Mouse (Mus musculus) embryonic facial prominence, embryonic 12.5 days (tissue): Measurements from ENCODE around the gene Prl8a8. TPM values are rescaled to one million over a fixed set of nuclear protein-coding genes. Genes with fewer than 3 reads are reported as not detected.

Source experiments
- ATAC-seq: fragments of 200-750 bp; cut with Nextera tagmentation; 2 replicates; pipeline ENCODE4 v1.8.0; 2017; ENCODE audit not compliant: insufficient number of reproducible peaks, insufficient read depth, low FRiP score, low TSS enrichment
- H3K27ac ChIP-seq: fragments of 300-500 bp; sonication (generic); 2 replicates; pipeline ENCODE4 v1.5.1; 2016; ENCODE audit warnings: mild to moderate bottlenecking
- H3K27me3 ChIP-seq: fragments of 300-500 bp; sonication (generic); 2 replicates; pipeline ENCODE4 v1.6.1; 2016; ENCODE audit warnings: mild to moderate bottlenecking, moderate library complexity
- H3K36me3 ChIP-seq: fragments of 300-500 bp; sonication (generic); 2 replicates; pipeline ENCODE4 v1.6.1; 2016; ENCODE audit warnings: mild to moderate bottlenecking
- H3K4me1 ChIP-seq: fragments of 300-500 bp; sonication (generic); 2 replicates; pipeline ENCODE4 v1.6.1; 2016
- H3K4me2 ChIP-seq: fragments of 300-500 bp; sonication (generic); replicated peaks from 2 replicates; pipeline ENCODE4 v1.6.1; 2016; ENCODE audit warnings: mild to moderate bottlenecking, moderate library complexity
- H3K4me3 ChIP-seq: fragments of 300-500 bp; sonication (generic); 2 replicates; pipeline ENCODE4 v1.5.1; 2016; ENCODE audit warnings: mild to moderate bottlenecking
- H3K9ac ChIP-seq: fragments of 300-500 bp; sonication (generic); 2 replicates; pipeline ENCODE4 v1.6.1; 2016; ENCODE audit warnings: mild to moderate bottlenecking, moderate library complexity
- H3K9me3 ChIP-seq: fragments of 300-500 bp; sonication (generic); 2 replicates; pipeline ENCODE4 v1.6.1; 2016; ENCODE audit warnings: mild to moderate bottlenecking, moderate library complexity
- WGBS: fragments of 180-500 bp; shearing (Covaris S2); methylation state at CpG from one replicate; pipeline ENCODE4 v1.1.7; 2016; 5-methylcytosine and 5-hydroxymethylcytosine counted together
- polyA plus RNA-seq: library from polyadenylated mRNA; unstranded; fragments of >200 nt; fragmentation: Nextera tagmentation; extraction: Ambion mirVana; gene quantifications from 2 replicates; pipeline ENCODE4 v1.2.1, GENCODE M21; 2016

Prl8a8 gene
- not detected in 2 replicates for polyA plus RNA-seq

DNA sequence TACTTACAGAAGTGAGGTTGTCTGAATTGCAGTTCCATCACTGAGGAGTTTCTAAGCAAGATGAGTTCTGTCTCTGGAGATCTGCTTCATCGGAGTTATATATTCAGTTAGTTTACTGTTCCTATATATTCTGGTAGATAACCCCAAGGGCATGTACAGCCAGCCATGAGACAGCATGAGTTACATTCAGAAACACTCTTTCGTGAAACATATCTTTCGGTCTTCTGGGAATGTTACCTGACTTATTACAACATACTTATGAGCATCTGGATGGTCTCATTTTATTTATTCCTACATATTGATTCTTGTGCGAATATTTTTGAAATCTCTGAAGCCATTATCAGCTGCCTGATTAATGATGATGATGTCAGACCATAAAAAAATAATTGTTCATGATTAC lies at the start of gene Prl8a8:
Prl8a8 (minus strand) TSS at position 101 of the 400 bp plus-strand sequence.
- ATAC-seq, result no peak
- WGBS, result 95% methylated on average over 4 of the region's 4 CpGs

GRCm38 (mm10) chr13:27553336-27553735 lies 40.3 kb upstream of the Prl8a8 start:
- Histone ChIP-seq H3K4me1 (no peaks in the 10 kb centered on the region), H3K36me3 (no peaks in the 10 kb centered on the region), H3K9ac (no peak overlapping the region), H3K4me2 (no peak overlapping the region), H3K27me3 (no peaks in the 10 kb centered on the region), H3K27ac (no peak overlapping the region), H3K4me3 (no peak overlapping the region), H3K9me3 (no peaks in the 10 kb centered on the region)
- ATAC-seq, result no peak

More for the DNA sequence above, at the start of gene Prl8a8:
- Histone ChIP-seq H3K4me1 (no peaks in the 10 kb centered on the region), H3K36me3 (no peaks in the 10 kb centered on the region), H3K9ac (no peak within 1 kb of the TSS), H3K9me3 (no peaks in the 10 kb centered on the region; the same call in 1 of the 2 replicates), H3K27ac (no peak within 1 kb of the TSS), H3K4me2 (no peak within 1 kb of the TSS), H3K4me3 (no peak within 1 kb of the TSS), H3K27me3 (no peaks in the 10 kb centered on the region)

DNA sequence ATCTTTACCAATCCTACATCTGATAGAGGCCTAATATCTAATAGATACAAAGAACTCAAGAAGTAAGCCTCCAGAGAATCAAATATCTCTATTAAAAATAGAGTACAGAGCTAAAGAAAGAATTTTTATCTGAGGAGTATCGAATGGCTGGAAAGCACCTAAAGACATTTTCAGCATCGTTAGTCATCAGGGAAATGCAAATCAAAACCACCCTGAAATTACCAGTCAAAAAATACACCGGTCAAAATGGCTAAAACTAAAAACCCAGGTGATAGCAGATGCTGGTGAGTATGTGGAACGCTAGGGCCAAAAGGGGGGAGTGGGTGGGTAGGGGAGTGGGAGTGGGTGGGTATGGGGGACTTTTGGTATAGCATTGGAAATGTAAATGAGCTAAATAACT lies 10.1 kb upstream of the Prl8a8 start:
- 80% methylated on average over 4 of the region's 4 CpGs for WGBS
- H3K9me3 ChIP-seq, result no peaks in the 10 kb centered on the region
- ATAC-seq, result no peak

GRCm38 (mm10) chr13:27507645-27508044 lies 5.4 kb downstream of the Prl8a8 start:
- Histone ChIP-seq H3K9me3 (no peaks in the 10 kb centered on the region), H3K4me2 (no peak overlapping the region), H3K27ac (no peak overlapping the region), H3K4me1 (no peaks in the 10 kb centered on the region), H3K36me3 (no peaks in the 10 kb centered on the region), H3K4me3 (no peak overlapping the region), H3K9ac (no peak overlapping the region), H3K27me3 (no peaks in the 10 kb centered on the region)
- no peak for ATAC-seq
- 54% methylated on average over 1 of the region's 1 CpGs for WGBS

More for the DNA sequence above, 10.1 kb upstream of the Prl8a8 start:
- Histone ChIP-seq H3K27ac (no peak overlapping the region), H3K4me1 (no peaks in the 10 kb centered on the region), H3K27me3 (no peaks in the 10 kb centered on the region), H3K4me2 (no peak overlapping the region), H3K36me3 (no peaks in the 10 kb centered on the region), H3K9ac (no peak overlapping the region), H3K4me3 (no peak overlapping the region)

Other genes with a start within 250 kb of the Prl8a8 start
- not detected in 2 replicates for gene Prl6a1, start 200.6 kb downstream of the Prl8a8 start, polyA plus RNA-seq
- not detected in 2 replicates for gene Prl8a2, start 167.5 kb downstream of the Prl8a8 start, polyA plus RNA-seq
- not detected in 2 replicates for gene Prl2b1, start 122.4 kb downstream of the Prl8a8 start, polyA plus RNA-seq
- gene Prl8a6, start 74.5 kb downstream of the Prl8a8 start, polyA plus RNA-seq, result not detected in 2 replicates
- gene Prl8a9, start 51.4 kb upstream of the Prl8a8 start, polyA plus RNA-seq, result not detected in 2 replicates
- gene Prl8a1, start 69.0 kb upstream of the Prl8a8 start, polyA plus RNA-seq, result not detected in 2 replicates
- gene Prl7b1, start 97.4 kb upstream of the Prl8a8 start, polyA plus RNA-seq, result not detected in 2 replicates
- not detected in 2 replicates for gene Prl7a1, start 129.3 kb upstream of the Prl8a8 start, polyA plus RNA-seq
- not detected in 2 replicates for gene Prl7a2, start 154.8 kb upstream of the Prl8a8 start, polyA plus RNA-seq
- gene Prl7d1, start 203.5 kb upstream of the Prl8a8 start, polyA plus RNA-seq, result not detected in 2 replicates